Mouse (Mus musculus): ENCODE data around the gene Tspan12. TPM values are rescaled to one million over a fixed set of nuclear protein-coding genes. Genes with fewer than 3 reads are reported as not detected.
"Not testable (repeated sequence)": the region's sequence is repeated elsewhere in the genome, so short reads cannot be mapped to it uniquely, and the experiment has no call there.

Tspan12 gene
- polyA plus RNA-seq, 1 experiment from 2014 or later, result 117 TPM

GRCm38 (mm10) chr6:21791307-21791706 is 61.0 kb downstream of the Tspan12 start:
- no peaks in the 10 kb centered on the region for H3K27me3 ChIP-seq (ENCODE audit: insufficient read depth, low read length)
- ATAC-seq (no peak), DNase-seq (no peak)
- H3K4me1 ChIP-seq (ENCODE audit: insufficient read depth), result no peaks in the 10 kb centered on the region
- no peak overlapping the region for H3K27ac ChIP-seq (ENCODE audit: low read depth)
- H3K4me2 ChIP-seq (ENCODE audit: low read depth, low read length), result no peak overlapping the region
- TF ChIP-seq EP300 (IDR thresholded peaks at IDR 0.05; ENCODE audit: low read depth) (no peak), CTCF (IDR thresholded peaks at IDR 0.05; ENCODE audit: low read depth) (no peak)
- no peaks in the 10 kb centered on the region for H3K9me3 ChIP-seq (ENCODE audit: low read length)
- 54% methylated on average over 7 of the region's 7 CpGs for WGBS (ENCODE audit: insufficient replicate concordance)
- no peak overlapping the region for H3K9ac ChIP-seq (replicated peaks)
- H3K36me3 ChIP-seq (replicated peaks; ENCODE audit: insufficient read depth, low read length), result 0 out of 2 replicates have a peak, but pooled peaks cover 2% of the 10 kb centered on the region
- no peak overlapping the region for H3K4me3 ChIP-seq (ENCODE audit: low read depth, low read length)

- H3K27ac ChIP-seq (ENCODE audit: low read depth), result no peak overlapping the region
- no peak overlapping the region for H3K4me2 ChIP-seq (ENCODE audit: low read depth, low read length)
These were observed 61.7 kb downstream of the Tspan12 start for GRCm38 (mm10) chr6:21790550-21791086.

GRCm38 (mm10) chr6:21790036-21790435 is 62.3 kb downstream of the Tspan12 start:
- no peak overlapping the region for H3K9ac ChIP-seq (replicated peaks)
- no peak overlapping the region for H3K4me2 ChIP-seq (ENCODE audit: low read depth, low read length)
- H3K9me3 ChIP-seq (ENCODE audit: low read length), result no peaks in the 10 kb centered on the region
- DNase-seq (no peak), ATAC-seq (no peak)
- no peak for TF ChIP-seq CTCF (IDR thresholded peaks at IDR 0.05; ENCODE audit: low read depth)
- TF ChIP-seq EP300 (IDR thresholded peaks at IDR 0.05; ENCODE audit: low read depth), result no peak
- H3K27me3 ChIP-seq (ENCODE audit: insufficient read depth, low read length), result no peaks in the 10 kb centered on the region
- H3K36me3 ChIP-seq (replicated peaks; ENCODE audit: insufficient read depth, low read length), result peaks cover 2% of the 10 kb centered on the region; the same call in 1 of the 2 replicates
- no peak overlapping the region for H3K27ac ChIP-seq (ENCODE audit: low read depth)
- no peak overlapping the region for H3K4me3 ChIP-seq (ENCODE audit: low read depth, low read length)
- WGBS (ENCODE audit: insufficient replicate concordance), result 66% methylated on average over 2 of the region's 2 CpGs
- H3K4me1 ChIP-seq (ENCODE audit: insufficient read depth), result no peaks in the 10 kb centered on the region

More at GRCm38 (mm10) chr6:21790550-21791086, 61.7 kb downstream of the Tspan12 start:
- H3K9ac ChIP-seq (replicated peaks), result no peak overlapping the region
- H3K27me3 ChIP-seq (ENCODE audit: insufficient read depth, low read length), result no peaks in the 10 kb centered on the region
- H3K4me1 ChIP-seq (ENCODE audit: insufficient read depth), result no peaks in the 10 kb centered on the region
- TF ChIP-seq CTCF (IDR thresholded peaks at IDR 0.05; ENCODE audit: low read depth), result no peak
- TF ChIP-seq EP300 (IDR thresholded peaks at IDR 0.05; ENCODE audit: low read depth), result no peak
- H3K9me3 ChIP-seq (ENCODE audit: low read length), result no peaks in the 10 kb centered on the region
- no peak overlapping the region for H3K4me3 ChIP-seq (ENCODE audit: low read depth, low read length)
- H3K36me3 ChIP-seq (replicated peaks; ENCODE audit: insufficient read depth, low read length), result peaks cover 2% of the 10 kb centered on the region; the same call in 1 of the 2 replicates
- DNase-seq (no peak), ATAC-seq (no peak)
- WGBS (ENCODE audit: insufficient replicate concordance), result 59% methylated on average over 4 of the region's 4 CpGs

- not testable (repeated sequence) for H3K4me3 ChIP-seq (ENCODE audit: low read depth, low read length); H3K4me1 ChIP-seq (ENCODE audit: insufficient read depth); H3K27ac ChIP-seq (ENCODE audit: low read depth); DNase-seq; H3K27me3 ChIP-seq (ENCODE audit: insufficient read depth, low read length); H3K36me3 ChIP-seq (replicated peaks; ENCODE audit: insufficient read depth, low read length); H3K9me3 ChIP-seq (ENCODE audit: low read length); H3K4me2 ChIP-seq (ENCODE audit: low read depth, low read length); ATAC-seq; H3K9ac ChIP-seq (replicated peaks)
- 41% methylated on average over 1 of the region's 1 CpGs for WGBS (ENCODE audit: insufficient replicate concordance)
- peak; percentile 56; the same call in 1 of the 2 replicates for TF ChIP-seq EP300 (IDR thresholded peaks at IDR 0.05; ENCODE audit: low read depth)
These were observed 62.7 kb downstream of the Tspan12 start for GRCm38 (mm10) chr6:21789582-21789981.

GRCm38 (mm10) chr6:21787757-21788156 is 64.6 kb downstream of the Tspan12 start:
- no peak overlapping the region for H3K4me2 ChIP-seq (ENCODE audit: low read depth, low read length)
- H3K4me3 ChIP-seq (ENCODE audit: low read depth, low read length), result no peak overlapping the region
- TF ChIP-seq EP300 (IDR thresholded peaks at IDR 0.05; ENCODE audit: low read depth), result no peak
- TF ChIP-seq CTCF (IDR thresholded peaks at IDR 0.05; ENCODE audit: low read depth), result no peak
- no peaks in the 10 kb centered on the region; the same call in 1 of the 2 replicates for H3K36me3 ChIP-seq (replicated peaks; ENCODE audit: insufficient read depth, low read length)
- H3K4me1 ChIP-seq (ENCODE audit: insufficient read depth), result no peaks in the 10 kb centered on the region
- no peaks in the 10 kb centered on the region for H3K9me3 ChIP-seq (ENCODE audit: low read length)
- ATAC-seq, result no peak
- DNase-seq, result no peak
- 66% methylated on average over 11 of the region's 11 CpGs for WGBS (ENCODE audit: insufficient replicate concordance)
- no peak overlapping the region for H3K9ac ChIP-seq (replicated peaks)
- H3K27me3 ChIP-seq (ENCODE audit: insufficient read depth, low read length), result no peaks in the 10 kb centered on the region
- H3K27ac ChIP-seq (ENCODE audit: low read depth), result no peak overlapping the region

- WGBS (ENCODE audit: insufficient replicate concordance), result 31% methylated on average over 6 of the region's 6 CpGs
- ATAC-seq, result no peak
These were observed 65.0 kb downstream of the Tspan12 start for GRCm38 (mm10) chr6:21787274-21787673.

More at GRCm38 (mm10) chr6:21787274-21787673, 65.0 kb downstream of the Tspan12 start:
- no peaks in the 10 kb centered on the region for H3K9me3 ChIP-seq (ENCODE audit: low read length)
- no peaks in the 10 kb centered on the region; the same call in 1 of the 2 replicates for H3K36me3 ChIP-seq (replicated peaks; ENCODE audit: insufficient read depth, low read length)
- TF ChIP-seq CTCF (IDR thresholded peaks at IDR 0.05; ENCODE audit: low read depth) (no peak), EP300 (IDR thresholded peaks at IDR 0.05; ENCODE audit: low read depth) (peak; percentile 66)
- H3K27me3 ChIP-seq (ENCODE audit: insufficient read depth, low read length), result no peaks in the 10 kb centered on the region
- no peak for DNase-seq
- H3K27ac ChIP-seq (ENCODE audit: low read depth), result no peak overlapping the region
- H3K4me3 ChIP-seq (ENCODE audit: low read depth, low read length), result no peak overlapping the region
- H3K4me1 ChIP-seq (ENCODE audit: insufficient read depth), result no peaks in the 10 kb centered on the region
- no peak overlapping the region; the same call in 1 of the 2 replicates for H3K4me2 ChIP-seq (ENCODE audit: low read depth, low read length)
- no peak overlapping the region for H3K9ac ChIP-seq (replicated peaks)
